ENCODE assay signal across 8 mouse cellular contexts in the genomic region with DNA sequence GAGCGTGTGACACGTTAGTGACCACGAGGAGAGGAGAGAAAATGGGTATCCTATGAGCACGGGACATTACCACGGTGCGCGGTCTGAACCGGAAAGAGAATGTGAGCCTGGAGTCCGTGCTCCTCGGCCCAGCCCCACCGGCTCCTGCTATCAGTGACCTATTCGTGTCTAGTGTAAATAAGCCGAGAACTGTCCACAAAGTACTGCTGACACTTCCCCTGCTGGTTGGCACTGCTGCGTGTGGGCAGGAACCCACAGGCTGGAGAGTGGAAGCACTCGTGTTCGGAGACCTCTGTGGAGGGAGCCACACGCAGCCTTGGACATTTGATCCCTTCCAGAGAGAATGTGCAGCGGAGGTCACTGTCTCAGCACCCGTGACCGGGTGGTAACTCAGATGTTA. TPM values are rescaled to one million over a fixed set of nuclear protein-coding genes. Genes with fewer than 3 reads are reported as not detected.
DNase-seq lines count a peak whose midpoint lies in the region; ATAC-seq and TF ChIP-seq lines count a peak whose summit lies in the region.

A gene (plus strand): TSS at position 390 of the 400 bp plus-strand sequence.

- H3K9ac ChIP-seq in lung, embryonic 16.5 days (ENCODE audit: low read length), result 0 out of 2 replicates have a peak within 1 kb of the TSS, but pooled peaks have one; percentile 24
- H3K9ac ChIP-seq in midbrain, embryonic 12.5 days (replicated peaks), result no peak within 1 kb of the TSS

- intact Hi-C loops in left cerebral cortex, postnatal 36 days (cut with DNase I), result no loop called here

- no peaks in the 10 kb centered on the region for H3K27me3 ChIP-seq in lung, embryonic 16.5 days (ENCODE audit: control insufficient read depth, insufficient read depth, low read depth, low read length)
- no peaks in the 10 kb centered on the region for H3K27me3 ChIP-seq in midbrain, embryonic 12.5 days

- no peak for TF ChIP-seq POLR2A in lung, adult 2 months (IDR thresholded peaks at IDR 0.05; ENCODE audit: borderline replicate concordance, extremely low read depth, low read depth, low read length)

- peak within 1 kb of the TSS; percentile 43 for H3K4me2 ChIP-seq in lung, embryonic 16.5 days (ENCODE audit: low read depth, low read length)
- no peak within 1 kb of the TSS for H3K4me2 ChIP-seq in midbrain, embryonic 12.5 days (replicated peaks)

- no peak for TF ChIP-seq CTCF in lung, adult 2 months (IDR thresholded peaks at IDR 0.05; ENCODE audit: insufficient read depth, low read length)

- no peak within 1 kb of the TSS for H3K27ac ChIP-seq in lung, embryonic 16.5 days (ENCODE audit: low read length)
- no peak within 1 kb of the TSS for H3K27ac ChIP-seq in midbrain, embryonic 12.5 days (replicated peaks)

- H3K36me3 ChIP-seq in lung, embryonic 16.5 days (ENCODE audit: control insufficient read depth, insufficient read depth, low read length), result no peaks in the 10 kb centered on the region
- no peaks in the 10 kb centered on the region for H3K36me3 ChIP-seq in midbrain, embryonic 12.5 days

- 0 out of 2 replicates have a peak, but pooled peaks have one; percentile 36 for ATAC-seq in lung, embryonic 16.5 days (ENCODE audit: low read depth)
- no peak for ATAC-seq in midbrain, embryonic 12.5 days (ENCODE audit: low FRiP score, low read depth)

- no peaks in the 10 kb centered on the region for H3K4me1 ChIP-seq in lung, embryonic 16.5 days (replicated peaks; ENCODE audit: control insufficient read depth, insufficient read depth, low read length)
- no peaks in the 10 kb centered on the region for H3K4me1 ChIP-seq in lung, adult 2 months (ENCODE audit: control insufficient read depth, insufficient read depth, low read length)
- H3K4me1 ChIP-seq in midbrain, embryonic 12.5 days, result no peaks in the 10 kb centered on the region

- no peak within 1 kb of the TSS for H3K4me3 ChIP-seq in lung, embryonic 16.5 days (ENCODE audit: low read length)
- no peak within 1 kb of the TSS for H3K4me3 ChIP-seq in lung, adult 2 months (replicated peaks; ENCODE audit: extremely low read depth, low read depth, low read length)
- H3K4me3 ChIP-seq in midbrain, embryonic 12.5 days, result no peak within 1 kb of the TSS

- no peak for DNase-seq in lung, adult 2 months
- DNase-seq in gastrocnemius, postnatal 25 days, result no peak
- DNase-seq in kidney, adult 8-10 months, result peak; percentile 38 to 47
- DNase-seq in ovary, postnatal 36 days (ENCODE audit: low spot score), result no peak
- DNase-seq in left cerebral cortex, postnatal 36 days (ENCODE audit: low spot score in 2 of 2), result no peak
- no peak for DNase-seq in right cerebral cortex, postnatal 25 days

- no peaks in the 10 kb centered on the region for H3K9me3 ChIP-seq in lung, embryonic 16.5 days (ENCODE audit: control insufficient read depth, low read length)
- no peaks in the 10 kb centered on the region for H3K9me3 ChIP-seq in midbrain, embryonic 12.5 days

- WGBS in lung, embryonic 16.5 days, result 23% methylated on average over 20 of the region's 20 CpGs
- WGBS in lung, adult 2 months, result 31% methylated on average over 20 of the region's 20 CpGs
- WGBS in midbrain, embryonic 12.5 days, result 83% methylated on average over 20 of the region's 20 CpGs

RNA-seq across cellular contexts. Expression of the gene that starts here (rescaled TPM):
- 12.9 and 15.2 TPM in 2 replicates for polyA plus RNA-seq in lung, embryonic 16.5 days (2015; fragmentation: Nextera tagmentation; extraction: Ambion mirVana)
- polyA plus RNA-seq in lung, adult 2 months (2012; rRNA removed), result 7.3 and 9.9 TPM in 2 replicates
- total RNA-seq in gastrocnemius, postnatal 25 days (2021), result 10 to 100 TPM; 10.3 to 17.2 TPM
- 20.4 and 21.3 TPM in 2 replicates for polyA plus RNA-seq in midbrain, embryonic 12.5 days (2016; fragmentation: Nextera tagmentation; extraction: Ambion mirVana)
- total RNA-seq in left cerebral cortex, postnatal 36 days (2021), result 1 to 10 TPM; 4.7 to 9.3 TPM

Comparison
In these comparisons a context has a peak if more than half of its experiments do, and no peak if none do; other contexts are left out.
1. DNase-seq: peak in kidney, adult 8-10 months (2 of 2); none in lung, adult 2 months (single experiment), gastrocnemius, postnatal 25 days (single experiment), ovary, postnatal 36 days (single experiment), left cerebral cortex, postnatal 36 days (0 of 2) and right cerebral cortex, postnatal 25 days (single experiment).